Mouse (Mus musculus): Measurements from ENCODE around the gene Macc1. TPM values are rescaled to one million over a fixed set of nuclear protein-coding genes. Genes with fewer than 3 reads are reported as not detected.
A peak's percentile ranks its signal among the peaks of the same experiment; 100 is the strongest.

Gene Macc1
- polyA plus RNA-seq, 1 experiment from 2014 or later = 1.6 TPM

GRCm38 (mm10) chr12:119467656-119468055 is 153.6 kb downstream of the Macc1 start:
- WGBS = 37% methylated on average over 1 of the region's 1 CpGs
- H3K9me3 ChIP-seq (ENCODE audit: control insufficient read depth, low read length) = no peaks in the 10 kb centered on the region
- H3K4me1 ChIP-seq (ENCODE audit: control insufficient read depth, insufficient read depth, low read length) = no peaks in the 10 kb centered on the region
- no peaks in the 10 kb centered on the region for H3K27me3 ChIP-seq (replicated peaks; ENCODE audit: control insufficient read depth, insufficient read depth, low read length)
- H3K4me2 ChIP-seq (ENCODE audit: low read depth, low read length) = no peak overlapping the region
- no peak overlapping the region for H3K27ac ChIP-seq (replicated peaks; ENCODE audit: low read depth, low read length)
- ATAC-seq (ENCODE audit: low read depth) (no peak), DNase-seq (ENCODE audit: low spot score) (no peak)
- H3K36me3 ChIP-seq (ENCODE audit: control insufficient read depth, insufficient read depth, low read length) = no peaks in the 10 kb centered on the region
- H3K9ac ChIP-seq (ENCODE audit: low read depth, low read length) = no peak overlapping the region
- no peak overlapping the region for H3K4me3 ChIP-seq (ENCODE audit: low read depth, low read length)

GRCm38 (mm10) chr12:119470260-119470659 is 156.2 kb downstream of the Macc1 start:
- H3K27ac ChIP-seq (replicated peaks; ENCODE audit: low read depth, low read length) = no peak overlapping the region
- no peak overlapping the region for H3K4me2 ChIP-seq (ENCODE audit: low read depth, low read length)
- no peaks in the 10 kb centered on the region for H3K36me3 ChIP-seq (ENCODE audit: control insufficient read depth, insufficient read depth, low read length)
- no peaks in the 10 kb centered on the region for H3K9me3 ChIP-seq (ENCODE audit: control insufficient read depth, low read length)
- no peak for ATAC-seq (ENCODE audit: low read depth)
- no peak overlapping the region for H3K4me3 ChIP-seq (ENCODE audit: low read depth, low read length)
- no peaks in the 10 kb centered on the region for H3K4me1 ChIP-seq (ENCODE audit: control insufficient read depth, insufficient read depth, low read length)
- H3K27me3 ChIP-seq (replicated peaks; ENCODE audit: control insufficient read depth, insufficient read depth, low read length) = no peaks in the 10 kb centered on the region
- no peak overlapping the region for H3K9ac ChIP-seq (ENCODE audit: low read depth, low read length)
- DNase-seq (ENCODE audit: low spot score) = peak; percentile 22

- WGBS = 78% methylated on average over 2 of the region's 2 CpGs
Measured at GRCm38 (mm10) chr12:119483296-119483695, 169.2 kb downstream of the Macc1 start.

GRCm38 (mm10) chr12:119483922-119484631 is 170.0 kb downstream of the Macc1 start:
- H3K9ac ChIP-seq (ENCODE audit: low read depth, low read length) = no peak overlapping the region
- H3K9me3 ChIP-seq (ENCODE audit: control insufficient read depth, low read length) = no peaks in the 10 kb centered on the region
- whole genome bisulfite sequencing = 82% methylated on average over 5 of the region's 5 CpGs
- no peak overlapping the region for H3K4me2 ChIP-seq (ENCODE audit: low read depth, low read length)
- DNase-seq (ENCODE audit: low spot score) = no peak
- no peaks in the 10 kb centered on the region for H3K36me3 ChIP-seq (ENCODE audit: control insufficient read depth, insufficient read depth, low read length)
- no peak for ATAC-seq (ENCODE audit: low read depth)
- no peak overlapping the region for H3K27ac ChIP-seq (replicated peaks; ENCODE audit: low read depth, low read length)
- no peaks in the 10 kb centered on the region for H3K4me1 ChIP-seq (ENCODE audit: control insufficient read depth, insufficient read depth, low read length)
- no peaks in the 10 kb centered on the region for H3K27me3 ChIP-seq (replicated peaks; ENCODE audit: control insufficient read depth, insufficient read depth, low read length)
- no peak overlapping the region for H3K4me3 ChIP-seq (ENCODE audit: low read depth, low read length)

More at GRCm38 (mm10) chr12:119483296-119483695, 169.2 kb downstream of the Macc1 start:
- Histone ChIP-seq H3K4me3 (ENCODE audit: low read depth, low read length) (no peak overlapping the region), H3K9me3 (ENCODE audit: control insufficient read depth, low read length) (no peaks in the 10 kb centered on the region), H3K4me1 (ENCODE audit: control insufficient read depth, insufficient read depth, low read length) (no peaks in the 10 kb centered on the region), H3K9ac (ENCODE audit: low read depth, low read length) (no peak overlapping the region), H3K27ac (replicated peaks; ENCODE audit: low read depth, low read length) (no peak overlapping the region), H3K36me3 (ENCODE audit: control insufficient read depth, insufficient read depth, low read length) (no peaks in the 10 kb centered on the region), H3K27me3 (replicated peaks; ENCODE audit: control insufficient read depth, insufficient read depth, low read length) (no peaks in the 10 kb centered on the region), H3K4me2 (ENCODE audit: low read depth, low read length) (no peak overlapping the region)
- DNase-seq (ENCODE audit: low spot score) (no peak), ATAC-seq (ENCODE audit: low read depth) (no peak)

- Histone ChIP-seq H3K27ac (replicated peaks; ENCODE audit: low read depth, low read length) (no peak overlapping the region), H3K9me3 (ENCODE audit: control insufficient read depth, low read length) (no peaks in the 10 kb centered on the region), H3K4me2 (ENCODE audit: low read depth, low read length) (no peak overlapping the region), H3K4me3 (ENCODE audit: low read depth, low read length) (no peak overlapping the region), H3K27me3 (replicated peaks; ENCODE audit: control insufficient read depth, insufficient read depth, low read length) (no peaks in the 10 kb centered on the region), H3K9ac (ENCODE audit: low read depth, low read length) (no peak overlapping the region), H3K4me1 (ENCODE audit: control insufficient read depth, insufficient read depth, low read length) (no peaks in the 10 kb centered on the region), H3K36me3 (ENCODE audit: control insufficient read depth, insufficient read depth, low read length) (no peaks in the 10 kb centered on the region)
- DNase-seq (ENCODE audit: low spot score) (no peak), ATAC-seq (ENCODE audit: low read depth) (no peak)
Measured at GRCm38 (mm10) chr12:119511145-119511544, 197.1 kb downstream of the Macc1 start.

Other genes with a start within 250 kb of the Macc1 start
- 3.5 and 4.1 TPM in 2 replicates for gene Itgb8, start 75.5 kb upstream of the Macc1 start, polyA plus RNA-seq (2014; fragmentation: Nextera tagmentation; extraction: Ambion mirVana)

Data from embryonic facial prominence, embryonic 14.5 days (tissue).